Mouse (Mus musculus) ES-Bruce4 (cell line): ENCODE measurements around the gene 4930539E08Rik. TPM values are rescaled to one million over a fixed set of nuclear protein-coding genes. Genes with fewer than 3 reads are reported as not detected.

ENCODE experiments used
- H3K27ac ChIP-seq: 2 replicates; pipeline ENCODE4 v1.5.1; 2012; ENCODE audit warnings: low read length, inconsistent platforms; ENCODE audit not compliant: insufficient read depth
- H3K27me3 ChIP-seq: 2 replicates; pipeline ENCODE4 v1.6.1; 2012; ENCODE audit warnings: mild to moderate bottlenecking, low read length, inconsistent platforms; ENCODE audit not compliant: control insufficient read depth, poor library complexity, insufficient read depth, severe bottlenecking
- H3K36me3 ChIP-seq: 2 replicates; pipeline ENCODE4 v1.6.1; 2012; ENCODE audit warnings: inconsistent platforms, mild to moderate bottlenecking, low read length, moderate library complexity; ENCODE audit not compliant: control insufficient read depth, poor library complexity, insufficient read depth, severe bottlenecking
- H3K4me1 ChIP-seq: one replicate; pipeline ENCODE4 v1.8.1; 2011; ENCODE audit warnings: low read length; ENCODE audit not compliant: control insufficient read depth, insufficient read depth
- H3K4me3 ChIP-seq: 2 replicates; pipeline ENCODE4 v1.5.1; 2011; ENCODE audit warnings: low read depth, mild to moderate bottlenecking, low read length
- H3K9ac ChIP-seq: 2 replicates; pipeline ENCODE4 v1.6.1; 2012; ENCODE audit warnings: low read depth, mild to moderate bottlenecking, inconsistent platforms; ENCODE audit not compliant: poor library complexity, severe bottlenecking
- H3K9me3 ChIP-seq: replicated peaks from 2 replicates; pipeline ENCODE4 v1.6.1; 2012; ENCODE audit warnings: mild to moderate bottlenecking, low read length, inconsistent platforms; ENCODE audit not compliant: control insufficient read depth, poor library complexity, insufficient read depth, severe bottlenecking
- CTCF ChIP-seq: IDR thresholded peaks from one replicate; pipeline ENCODE4 v1.8.1; 2011; ENCODE audit warnings: low read depth, low read length
- EP300 ChIP-seq: IDR thresholded peaks from 2 replicates; pipeline ENCODE4 v1.6.1; 2011; ENCODE audit warnings: low read depth, low read length; ENCODE audit not compliant: insufficient read depth
- POLR2A ChIP-seq: IDR thresholded peaks from one replicate; pipeline ENCODE4 v1.8.1; 2011; ENCODE audit warnings: low read length; ENCODE audit not compliant: insufficient read depth
- polyA plus RNA-seq: library from polyadenylated mRNA; stranded (reverse); fragments of >200 nt; gene quantifications from 2 replicates; pipeline ENCODE4 v1.2.4, GENCODE M21; 2011; ENCODE audit warnings: low read depth; ENCODE audit not compliant: missing spikeins, insufficient read depth, insufficient read length

Gene 4930539E08Rik
- polyA plus RNA-seq, 1 experiment, result 1.5 TPM

DNA sequence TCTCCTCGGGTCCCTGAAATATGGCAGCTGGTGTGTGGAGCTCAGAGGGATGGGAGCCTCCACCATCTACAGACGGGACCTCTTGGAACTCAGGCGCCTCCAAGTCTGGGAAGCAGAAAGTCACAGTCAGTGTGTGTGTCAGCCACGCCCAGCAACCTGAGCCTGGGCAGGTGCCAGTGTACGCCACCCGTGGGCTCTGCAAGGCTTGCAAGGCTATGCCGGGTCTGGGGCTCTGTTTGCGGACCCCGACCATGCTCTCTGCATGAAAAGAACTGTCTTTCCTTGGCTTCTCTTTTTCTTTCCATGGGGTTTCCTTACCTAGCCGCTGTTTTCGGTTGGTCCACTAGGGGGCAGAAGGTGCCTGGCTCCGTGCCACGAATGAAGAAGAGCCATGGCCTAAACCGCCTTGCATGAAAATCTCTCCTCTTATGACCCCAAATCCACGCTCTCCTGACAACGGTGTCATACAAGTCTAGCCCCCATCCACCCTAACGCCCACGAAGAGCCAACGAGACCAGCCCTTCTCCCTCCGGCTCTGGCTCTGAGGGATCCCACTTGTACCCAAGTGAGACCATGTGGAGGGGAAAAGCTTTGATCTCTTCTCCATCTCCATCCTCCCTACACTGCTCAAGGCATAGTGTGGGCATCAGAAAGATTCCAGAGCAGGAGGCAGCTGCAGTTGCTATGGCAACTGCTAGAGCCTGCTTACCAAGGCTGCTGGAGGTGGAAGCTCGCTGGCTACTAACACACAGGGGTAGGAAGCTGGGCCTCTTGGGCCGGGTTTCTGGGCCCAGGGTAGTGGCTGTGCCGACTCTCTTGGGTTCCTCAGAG, 10.4 kb downstream of the 4930539E08Rik start:
- H3K9me3 ChIP-seq, result no peaks in the 10 kb centered on the region
- H3K27ac ChIP-seq, result no peak overlapping the region
- peak overlapping the region; percentile 2; the same call in 1 of the 2 replicates for H3K4me3 ChIP-seq
- H3K4me1 ChIP-seq, result peaks cover 3% of the 10 kb centered on the region
- peak; percentile 81 for TF ChIP-seq CTCF
- TF ChIP-seq EP300, result no peak
- TF ChIP-seq POLR2A, result no peak
- H3K27me3 ChIP-seq, result no peaks in the 10 kb centered on the region
- H3K36me3 ChIP-seq, result no peaks in the 10 kb centered on the region
- peak overlapping the region; percentile 44 for H3K9ac ChIP-seq

GRCm38 (mm10) chr17:28901559-28901958, 13.6 kb downstream of the 4930539E08Rik start:
- no peak overlapping the region for H3K4me3 ChIP-seq
- H3K4me1 ChIP-seq, result peaks cover 6% of the 10 kb centered on the region
- TF ChIP-seq POLR2A (no peak), CTCF (peak; percentile 20)
- no peaks in the 10 kb centered on the region for H3K36me3 ChIP-seq
- H3K27ac ChIP-seq, result no peak overlapping the region
- no peak overlapping the region for H3K9ac ChIP-seq
- H3K9me3 ChIP-seq, result no peaks in the 10 kb centered on the region
- H3K27me3 ChIP-seq, result no peaks in the 10 kb centered on the region

GRCm38 (mm10) chr17:28899427-28899826, 15.7 kb downstream of the 4930539E08Rik start:
- Histone ChIP-seq H3K4me3 (peak overlapping the region; percentile 61), H3K4me1 (peaks cover 6% of the 10 kb centered on the region), H3K27me3 (no peaks in the 10 kb centered on the region), H3K9ac (peak overlapping the region; percentile 21), H3K27ac (peak overlapping the region; percentile 35; the same call in 1 of the 2 replicates), H3K9me3 (no peaks in the 10 kb centered on the region), H3K36me3 (no peaks in the 10 kb centered on the region)
- TF ChIP-seq POLR2A, result no peak
- peak; percentile 68; the same call in 1 of the 2 replicates for TF ChIP-seq EP300

DNA sequence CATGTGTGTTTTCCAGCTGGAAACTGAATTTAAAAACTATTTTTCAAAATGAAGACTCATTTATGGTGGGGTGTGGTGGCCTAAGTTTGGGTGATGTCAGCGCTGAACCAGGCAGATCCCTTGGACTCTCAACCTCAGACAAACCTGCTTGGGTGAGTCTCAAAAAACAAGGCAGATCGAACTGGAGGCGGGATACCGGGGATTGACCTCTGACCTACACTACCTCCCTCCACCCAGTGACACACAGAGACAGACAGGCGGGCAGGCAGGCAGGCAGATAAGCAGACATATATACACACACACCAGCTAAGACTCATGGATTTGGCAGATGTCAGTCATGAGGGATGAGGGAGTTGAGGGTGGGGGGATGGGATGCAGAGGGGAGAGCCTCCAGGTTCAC, 16.9 kb downstream of the 4930539E08Rik start:
- Histone ChIP-seq H3K27ac (no peak overlapping the region), H3K4me1 (peaks cover 6% of the 10 kb centered on the region), H3K36me3 (no peaks in the 10 kb centered on the region), H3K9me3 (peaks cover 10% of the 10 kb centered on the region; the same call in 1 of the 2 replicates), H3K4me3 (no peak overlapping the region), H3K27me3 (no peaks in the 10 kb centered on the region), H3K9ac (peak overlapping the region; percentile 21; the same call in 1 of the 2 replicates)
- TF ChIP-seq POLR2A, result no peak
- no peak for TF ChIP-seq EP300
- no peak for TF ChIP-seq CTCF

DNA sequence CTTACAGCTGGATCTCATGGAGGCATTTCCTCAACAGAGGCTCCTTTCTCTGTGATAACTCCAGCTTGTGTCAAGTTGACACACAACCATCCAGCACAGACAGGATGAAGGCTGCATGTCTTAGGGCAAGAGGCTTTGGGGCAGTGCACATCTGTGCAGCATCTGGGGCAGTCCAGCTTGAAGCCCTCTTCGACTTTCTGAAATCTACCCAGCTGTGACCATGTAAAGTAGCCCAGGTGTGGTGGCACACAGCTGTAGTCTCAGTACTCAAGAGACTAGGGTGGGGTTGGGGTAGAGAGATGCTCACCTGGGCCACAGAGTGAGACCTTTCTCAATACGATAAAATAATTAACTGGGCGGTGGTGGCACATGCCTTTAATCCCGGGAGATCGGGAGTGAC, 17.3 kb downstream of the 4930539E08Rik start:
- Histone ChIP-seq H3K4me3 (no peak overlapping the region), H3K9ac (no peak overlapping the region), H3K27ac (no peak overlapping the region), H3K36me3 (no peaks in the 10 kb centered on the region), H3K27me3 (no peaks in the 10 kb centered on the region), H3K9me3 (peaks cover 11% of the 10 kb centered on the region; the same call in 1 of the 2 replicates), H3K4me1 (peaks cover 6% of the 10 kb centered on the region)
- TF ChIP-seq POLR2A (no peak), EP300 (no peak), CTCF (no peak)

GRCm38 (mm10) chr17:28896095-28896780, 18.9 kb downstream of the 4930539E08Rik start:
- TF ChIP-seq CTCF (peak; percentile 55), POLR2A (no peak)
- Histone ChIP-seq H3K36me3 (no peaks in the 10 kb centered on the region), H3K27ac (peak overlapping the region; percentile 78), H3K4me3 (peak overlapping the region; percentile 6; the same call in 1 of the 2 replicates), H3K9me3 (peaks cover 17% of the 10 kb centered on the region), H3K9ac (peak overlapping the region; percentile 48), H3K4me1 (peaks cover 6% of the 10 kb centered on the region), H3K27me3 (no peaks in the 10 kb centered on the region)
